Comparison of ENCODE assay signal across 8 mouse cellular contexts in genomic region chr6:38381129-38381771, GRCm38 (mm10). TPM values are rescaled to one million over a fixed set of nuclear protein-coding genes. Genes with fewer than 3 reads are reported as not detected.
DNase-seq lines count a peak whose midpoint lies in the region; ATAC-seq lines count a peak whose summit lies in the region.

Gene Ttc26 (plus strand): TSS chr6:38381469.

- H3K27me3 ChIP-seq in hindbrain, embryonic 12.5 days, result no peaks in the 10 kb centered on the region

- peak within 1 kb of the TSS; percentile 66 for H3K27ac ChIP-seq in hindbrain, embryonic 12.5 days

- ATAC-seq in hindbrain, embryonic 12.5 days (ENCODE audit: low FRiP score), result peak; percentile 89

- H3K9ac ChIP-seq in hindbrain, embryonic 12.5 days, result peak within 1 kb of the TSS; percentile 73

- H3K4me1 ChIP-seq in hindbrain, embryonic 12.5 days, result peaks cover 10% of the 10 kb centered on the region

- peak within 1 kb of the TSS; percentile 76 for H3K4me2 ChIP-seq in hindbrain, embryonic 12.5 days (replicated peaks)

- peak within 1 kb of the TSS; percentile 52 for H3K4me3 ChIP-seq in hindbrain, embryonic 12.5 days

- H3K9me3 ChIP-seq in hindbrain, embryonic 12.5 days (replicated peaks), result no peaks in the 10 kb centered on the region

- peak; percentile 97 for DNase-seq in NIH3T3 (ENCODE audit: low read depth)
- peak; percentile 93 to 94 for DNase-seq in cerebellum, postnatal 10 days
- DNase-seq in frontal cortex, postnatal 10 days (ENCODE audit: low spot score in 2 of 2), result peak; percentile 73 to 83
- DNase-seq in layer of hippocampus, postnatal 14 days (ENCODE audit: low spot score in 2 of 2), result peak; percentile 88 to 91
- DNase-seq in lung, postnatal 14 days, result peak; percentile 86
- DNase-seq in retina, adult 2 months (ENCODE audit: low read depth, low spot score), result peak; percentile 85
- DNase-seq in thymus, postnatal 36 days, result peak; percentile 76 to 80

- H3K36me3 ChIP-seq in hindbrain, embryonic 12.5 days, result peaks cover 9% of the 10 kb centered on the region

- under 1% methylated on average over 26 of the region's 26 CpGs for WGBS in hindbrain, embryonic 12.5 days

RNA-seq across cellular contexts. Expression of gene Ttc26, which starts in this region (rescaled TPM):
- polyA plus RNA-seq in hindbrain, embryonic 12.5 days (2016; fragmentation: Nextera tagmentation; extraction: Ambion mirVana), result 12.2 and 12.7 TPM in 2 replicates
- 1 to 10 TPM; 8.8 to 9.8 TPM for total RNA-seq in layer of hippocampus, postnatal 14 days (2021)

Comparison
In these comparisons a context has a peak if more than half of its experiments do, and no peak if none do; other contexts are left out.
1. Peak in every context shown above with its lines: DNase-seq, ATAC-seq, H3K4me3 ChIP-seq and H3K27ac ChIP-seq.